Mouse (Mus musculus) MEL (cell line): ENCODE data around the gene Nars2. TPM values are rescaled to one million over a fixed set of nuclear protein-coding genes. Genes with fewer than 3 reads are reported as not detected.

Experiments
- DNase-seq: peaks from one replicate; pipeline ENCODE4 v3.0.0; 2011; ENCODE audit warnings: low read depth, low spot score
- H3K27ac ChIP-seq: 2 replicates; pipeline ENCODE4 v1.5.1; 2012; ENCODE audit warnings: low read depth, mild to moderate bottlenecking, control low read depth, low read length, moderate library complexity; ENCODE audit not compliant: control insufficient read depth
- H3K27me3 ChIP-seq, 2 experiments: fragments of 150-350 bp in 1 of 2; sonication (generic) in 1 of 2; 2 replicates each; pipeline ENCODE4 v1.6.1; 2012; ENCODE audit warnings: low read length in 2 of 2, mild to moderate bottlenecking in 2 of 2, improper control_type of control experiment in 1 of 2, moderate library complexity in 1 of 2; ENCODE audit not compliant: insufficient read depth in 2 of 2, control insufficient read depth in 1 of 2
- H3K36me3 ChIP-seq, 2 experiments: 2 replicates each; pipeline ENCODE4 v1.6.1; 2012 to 2014; ENCODE audit warnings: low read length in 2 of 2, improper control_type of control experiment in 1 of 2, inconsistent platforms in 1 of 2, mild to moderate bottlenecking in 1 of 2; ENCODE audit not compliant: insufficient read depth in 2 of 2, control insufficient read depth in 1 of 2
- H3K4me1 ChIP-seq, 2 experiments: fragments of 150-350 bp in 1 of 2; sonication (generic) in 1 of 2; 2 replicates each; pipeline ENCODE4 v1.6.1; 2012; ENCODE audit warnings: low read length in 2 of 2, improper control_type of control experiment in 1 of 2, mild to moderate bottlenecking in 1 of 2; ENCODE audit not compliant: insufficient read depth in 2 of 2, control insufficient read depth in 1 of 2
- H3K4me3 ChIP-seq, 2 experiments: fragments of 150-350 bp in 1 of 2; sonication (generic) in 1 of 2; 2 replicates each; pipeline ENCODE4 v1.5.1; 2012; ENCODE audit warnings: low read depth in 2 of 2, low read length in 2 of 2, mild to moderate bottlenecking in 2 of 2, moderate library complexity in 2 of 2, control low read depth in 1 of 2, improper control_type of control experiment in 1 of 2; ENCODE audit not compliant: control insufficient read depth in 1 of 2, insufficient read depth in 1 of 2
- H3K79me2 ChIP-seq: 2 replicates; pipeline ENCODE4 v1.6.1; 2012; ENCODE audit warnings: mild to moderate bottlenecking, low read length, moderate library complexity; ENCODE audit not compliant: control insufficient read depth, poor library complexity, insufficient read depth
- H3K9ac ChIP-seq: 2 replicates; pipeline ENCODE4 v1.6.1; 2012; ENCODE audit warnings: low read depth, mild to moderate bottlenecking, control low read depth, low read length, moderate library complexity; ENCODE audit not compliant: control insufficient read depth, poor library complexity, severe bottlenecking
- H3K9me3 ChIP-seq: fragments of 150-350 bp; sonication (generic); replicated peaks from 2 replicates; pipeline ENCODE4 v1.6.1; 2012; ENCODE audit warnings: mild to moderate bottlenecking, low read length, improper control_type of control experiment, moderate library complexity; ENCODE audit not compliant: insufficient read depth
- BHLHE40 ChIP-seq: IDR thresholded peaks from 2 replicates; pipeline ENCODE4 v1.6.1; 2012; ENCODE audit warnings: low read depth, mild to moderate bottlenecking, inconsistent platforms, low read length, improper control_type of control experiment, borderline replicate concordance
- CHD1 ChIP-seq: IDR thresholded peaks from 2 replicates; pipeline ENCODE4 v1.6.1; 2012; ENCODE audit warnings: low read depth, mild to moderate bottlenecking, inconsistent platforms, low read length, improper control_type of control experiment
- CHD2 ChIP-seq: IDR thresholded peaks from 2 replicates; pipeline ENCODE4 v1.6.1; 2011; ENCODE audit warnings: low read length, improper control_type of control experiment
- E2F4 ChIP-seq: IDR thresholded peaks from 2 replicates; pipeline ENCODE4 v1.6.1; 2011; ENCODE audit warnings: low read depth, low read length, improper control_type of control experiment, borderline replicate concordance
- GABPA ChIP-seq: IDR thresholded peaks from 2 replicates; pipeline ENCODE4 v1.6.1; 2012; ENCODE audit warnings: low read depth, mild to moderate bottlenecking, inconsistent platforms, low read length, improper control_type of control experiment, moderate library complexity
- MAFK ChIP-seq: IDR thresholded peaks from 2 replicates; pipeline ENCODE4 v1.6.1; 2011; ENCODE audit warnings: low read depth, mild to moderate bottlenecking, low read length, improper control_type of control experiment, borderline replicate concordance
- MAZ ChIP-seq: IDR thresholded peaks from 2 replicates; pipeline ENCODE4 v1.6.1; 2012; ENCODE audit warnings: low read depth, mild to moderate bottlenecking, inconsistent platforms, low read length, improper control_type of control experiment
- MEF2A ChIP-seq: IDR thresholded peaks from 2 replicates; pipeline ENCODE4 v1.6.1; 2014; ENCODE audit warnings: low read depth, mild to moderate bottlenecking, inconsistent platforms, low read length, improper control_type of control experiment; ENCODE audit not compliant: poor library complexity, insufficient replicate concordance, severe bottlenecking; ENCODE audit errors: extremely low read depth
- MXI1 ChIP-seq: IDR thresholded peaks from 2 replicates; pipeline ENCODE4 v1.6.1; 2011; ENCODE audit warnings: mild to moderate bottlenecking, low read depth, low read length, improper control_type of control experiment
- MYC ChIP-seq: IDR thresholded peaks from 2 replicates; pipeline ENCODE4 v1.6.1; 2011; ENCODE audit warnings: low read depth, mild to moderate bottlenecking, low read length, improper control_type of control experiment, moderate library complexity
- NRF1 ChIP-seq: IDR thresholded peaks from 2 replicates; pipeline ENCODE4 v1.6.1; 2014; ENCODE audit warnings: low read depth, mild to moderate bottlenecking, inconsistent platforms, low read length, improper control_type of control experiment, moderate library complexity; ENCODE audit not compliant: poor library complexity, insufficient read depth, severe bottlenecking
- POLR2AphosphoS2 ChIP-seq: IDR thresholded peaks from 2 replicates; pipeline ENCODE4 v1.6.1; 2011; ENCODE audit warnings: low read length, improper control_type of control experiment
- POLR2AphosphoS5 ChIP-seq: IDR thresholded peaks from 2 replicates; pipeline ENCODE4 v1.6.1; 2012; ENCODE audit warnings: low read depth, borderline replicate concordance, mild to moderate bottlenecking, inconsistent platforms, low read length, moderate library complexity, mixed read lengths
- TBP ChIP-seq: IDR thresholded peaks from 2 replicates; pipeline ENCODE4 v1.8.0; 2011; ENCODE audit warnings: low read depth, low read length, improper control_type of control experiment
- UBTF ChIP-seq: IDR thresholded peaks from 2 replicates; pipeline ENCODE4 v1.6.1; 2012; ENCODE audit warnings: low read depth, mild to moderate bottlenecking, inconsistent platforms, low read length, improper control_type of control experiment, moderate library complexity, borderline replicate concordance; ENCODE audit not compliant: insufficient read depth
- USF1 ChIP-seq: IDR thresholded peaks from 2 replicates; pipeline ENCODE4 v1.6.1; 2014; ENCODE audit warnings: low read depth, mild to moderate bottlenecking, inconsistent platforms, low read length, improper control_type of control experiment, moderate library complexity
- ZNF384 ChIP-seq: IDR thresholded peaks from 2 replicates; pipeline ENCODE4 v1.6.1; 2012; ENCODE audit warnings: low read depth, mild to moderate bottlenecking, inconsistent platforms, low read length, improper control_type of control experiment
- polyA plus RNA-seq, 2 experiments: library from polyadenylated mRNA; stranded (reverse) in 1 of 2; unstranded in 1 of 2; fragments of >175 nt in 1 of 2; fragments of >200 nt in 1 of 2; gene quantifications; 2 replicates each; pipeline versions ENCODE4 v1.2.1 to v1.2.4; 2012; ENCODE audit warnings: low replicate concordance in 2 of 2, low read depth in 1 of 2; ENCODE audit not compliant: insufficient read length in 2 of 2, insufficient read depth in 1 of 2, missing spikeins in 1 of 2
- total RNA-seq: library from RNA; depleted of rRNA; stranded (reverse); fragments of 300-350 nt; gene quantifications from 2 replicates; pipeline ENCODE4 v1.2.3, GENCODE M21; 2012

Nars2 gene
- total and polyA plus RNA-seq, 3 experiments: 14.7 to 22.9 TPM; not detected in 1

DNA sequence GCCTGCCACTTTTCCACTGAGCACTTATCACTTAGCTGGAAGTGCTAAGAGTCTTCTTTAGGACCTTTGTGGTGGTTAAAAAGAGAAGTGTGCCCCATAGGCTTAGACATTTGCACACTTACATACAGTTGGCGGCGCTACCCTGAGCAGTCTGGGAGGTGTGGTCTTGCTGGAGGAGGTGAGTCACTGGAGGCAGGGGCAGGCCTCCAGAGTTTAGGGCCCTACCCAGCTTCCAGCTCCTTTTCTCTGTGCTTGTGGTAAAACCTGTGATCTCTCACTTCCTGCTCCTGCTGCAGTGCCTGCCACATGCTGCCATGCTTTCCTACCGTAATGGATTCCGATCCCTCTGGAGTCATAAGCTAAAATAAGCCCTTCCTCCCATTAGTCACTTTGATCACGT, 24.6 kb downstream of the Nars2 start:
- H3K36me3 ChIP-seq: peaks cover 7 to 17% of the 10 kb centered on the region in 2 experiments
- TF ChIP-seq MXI1 (no peak), GABPA (no peak), TBP (no peak), POLR2AphosphoS2 (no peak), NRF1 (no peak), ZNF384 (no peak), UBTF (no peak), MEF2A (no peak), MAFK (no peak), MAZ (no peak), CHD1 (no peak), CHD2 (no peak), USF1 (no peak), E2F4 (no peak), BHLHE40 (no peak), MYC (no peak)
- peak; percentile 36 for DNase-seq
- H3K27me3 ChIP-seq: no peaks in the 10 kb centered on the region
- H3K9ac ChIP-seq: no peak overlapping the region
- H3K79me2 ChIP-seq: no peaks in the 10 kb centered on the region
- H3K27ac ChIP-seq: no peak overlapping the region
- H3K4me3 ChIP-seq: no peak overlapping the region
- H3K4me1 ChIP-seq: peaks cover 12% of the 10 kb centered on the region in 2 experiments
- H3K9me3 ChIP-seq: no peaks in the 10 kb centered on the region

DNA sequence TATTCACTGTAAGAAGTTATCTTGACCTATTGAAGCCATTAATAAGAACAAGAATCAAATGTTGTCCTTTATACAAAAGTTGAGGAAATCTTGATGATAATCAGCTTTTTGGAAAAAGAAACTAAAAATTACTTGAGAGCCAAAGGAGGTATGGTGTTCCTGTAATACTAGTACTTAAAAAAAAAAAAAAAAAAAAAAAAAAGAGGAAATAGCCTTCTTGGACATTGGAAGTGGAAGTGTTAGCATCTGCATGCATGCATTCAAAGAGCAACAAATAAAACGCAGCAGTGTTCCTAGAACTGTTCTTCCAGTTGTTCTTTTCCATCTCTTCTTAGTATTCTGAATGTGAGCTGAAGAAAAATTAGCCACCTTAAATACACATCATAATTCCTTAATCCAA, 25.9 kb downstream of the Nars2 start:
- no peak for TF ChIP-seq MAFK
- no peak for TF ChIP-seq POLR2AphosphoS5
- peak; percentile 93 for TF ChIP-seq ZNF384
- TF ChIP-seq MYC: no peak
- Histone ChIP-seq H3K27me3 (no peaks in the 10 kb centered on the region), H3K9ac (no peak overlapping the region), H3K79me2 (no peaks in the 10 kb centered on the region), H3K4me3 (no peak overlapping the region), H3K4me1 (peaks cover 3 to 5% of the 10 kb centered on the region in 2 experiments; a peak in 3 of 4 replicates), H3K27ac (no peak overlapping the region), H3K36me3 (peaks cover 5 to 7% of the 10 kb centered on the region in 2 experiments), H3K9me3 (no peaks in the 10 kb centered on the region)
- no peak for DNase-seq
